Mouse (Mus musculus): ENCODE results near the gene Slc29a1. TPM values are rescaled to one million over a fixed set of nuclear protein-coding genes. Genes with fewer than 3 reads are reported as not detected.

Slc29a1 gene
- 122 and 157 TPM in 2 replicates for polyA plus RNA-seq (2012; rRNA removed)
- polyA plus RNA-seq (2014; fragmentation: Nextera tagmentation; extraction: Ambion mirVana) = 94.5 and 103 TPM in 2 replicates

DNA sequence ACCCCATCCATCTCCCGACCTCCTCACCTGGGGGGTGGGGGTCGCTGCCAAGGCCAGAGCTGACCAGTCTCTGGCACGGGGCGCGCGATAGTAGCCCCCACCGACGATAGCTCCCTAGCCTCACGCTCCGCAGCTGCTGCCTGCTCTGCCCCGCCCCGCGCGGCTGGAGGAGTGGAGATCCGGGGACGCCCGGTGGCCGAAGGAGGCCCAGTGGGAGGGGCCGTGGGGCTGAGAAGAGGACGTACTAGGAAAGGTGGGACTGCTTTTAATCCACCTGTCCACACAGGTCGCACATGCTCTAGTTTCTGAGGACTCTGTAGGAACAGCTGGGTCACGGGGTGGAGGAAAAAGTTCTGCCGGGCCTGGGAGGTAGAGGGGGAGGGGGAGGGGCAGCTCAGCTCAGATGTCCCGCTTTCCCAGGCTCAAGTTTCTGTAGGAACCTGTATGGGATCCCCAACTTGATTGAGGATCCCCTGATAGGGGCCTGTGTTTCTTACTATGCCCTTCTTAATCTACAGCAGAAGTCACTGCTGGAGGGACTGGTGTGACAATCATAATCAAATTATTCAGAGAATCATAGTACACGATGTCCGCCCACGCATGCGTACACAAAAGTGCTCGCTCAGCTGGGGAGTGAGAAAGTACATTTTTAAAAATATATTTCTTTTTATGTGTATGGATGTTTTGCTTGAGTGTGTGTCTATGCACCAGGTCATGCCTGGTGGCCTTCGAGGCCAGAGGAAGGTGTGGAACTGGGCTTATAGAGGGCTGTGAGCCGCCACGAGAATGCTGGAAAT lies at the start of gene Slc29a1:
Slc29a1 (minus strand) TSS at position 161 of the 797 bp plus-strand sequence.
- Histone ChIP-seq H3K27me3 (ENCODE audit: control insufficient read depth, insufficient read depth, low read length) (0 out of 2 replicates have a peak, but pooled peaks cover 18% of the 10 kb centered on the region), H3K9me3 (ENCODE audit: control insufficient read depth, low read length) (no peaks in the 10 kb centered on the region), H3K4me1 (ENCODE audit: control insufficient read depth, insufficient read depth, low read length) (peaks cover 22% of the 10 kb centered on the region), H3K9ac (ENCODE audit: low read depth, low read length, severe bottlenecking) (peak within 1 kb of the TSS; percentile 12; the same call in 1 of the 2 replicates), H3K27ac (replicated peaks; ENCODE audit: low read depth, low read length) (no peak within 1 kb of the TSS), H3K4me3 (replicated peaks; ENCODE audit: low read length) (peak within 1 kb of the TSS; percentile 31), H3K4me2 (replicated peaks; ENCODE audit: low read depth, low read length, severe bottlenecking) (peak within 1 kb of the TSS; percentile 56), H3K36me3 (ENCODE audit: control insufficient read depth, insufficient read depth, low read length) (no peaks in the 10 kb centered on the region)
- ATAC-seq (ENCODE audit: low FRiP score, low read depth) (peak; percentile 30; the same call in 1 of the 2 replicates), DNase-seq (ENCODE audit: low spot score) (no peak)
- WGBS = 18% methylated on average over 31 of the region's 32 CpGs
- no peak for TF ChIP-seq POLR2A (IDR thresholded peaks at IDR 0.05; ENCODE audit: borderline replicate concordance, extremely low read depth, insufficient read depth, insufficient read length)

DNA sequence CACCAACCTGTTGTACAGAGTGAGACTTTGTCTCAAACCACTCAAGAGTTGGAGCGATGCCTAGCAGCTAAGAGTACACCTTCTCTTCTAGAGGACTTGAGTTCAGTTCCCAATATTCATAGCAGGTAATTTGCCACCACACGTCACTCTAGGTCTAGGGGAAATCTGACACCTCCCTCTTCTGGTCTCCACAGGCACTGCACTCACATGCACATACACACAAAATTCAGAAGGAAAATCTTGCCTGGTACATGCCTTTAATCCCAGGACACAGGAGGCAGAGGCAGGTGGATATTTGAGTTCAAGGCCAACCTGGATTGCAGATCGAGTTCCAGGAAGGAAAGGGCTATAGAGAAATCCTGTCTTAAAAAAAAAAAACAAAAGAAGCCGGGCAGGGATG lies 44.8 kb upstream of the Slc29a1 start:
- Histone ChIP-seq H3K4me2 (replicated peaks; ENCODE audit: low read depth, low read length, severe bottlenecking) (no peak overlapping the region), H3K9ac (ENCODE audit: low read depth, low read length, severe bottlenecking) (no peak overlapping the region), H3K9me3 (ENCODE audit: control insufficient read depth, low read length) (no peaks in the 10 kb centered on the region), H3K27me3 (ENCODE audit: control insufficient read depth, insufficient read depth, low read length) (no peaks in the 10 kb centered on the region), H3K4me3 (replicated peaks; ENCODE audit: low read length) (no peak overlapping the region), H3K4me1 (ENCODE audit: control insufficient read depth, insufficient read depth, low read length) (no peaks in the 10 kb centered on the region), H3K27ac (replicated peaks; ENCODE audit: low read depth, low read length) (no peak overlapping the region), H3K36me3 (ENCODE audit: control insufficient read depth, insufficient read depth, low read length) (no peaks in the 10 kb centered on the region)
- TF ChIP-seq POLR2A (IDR thresholded peaks at IDR 0.05; ENCODE audit: borderline replicate concordance, extremely low read depth, insufficient read depth, insufficient read length) = no peak
- ATAC-seq (ENCODE audit: low FRiP score, low read depth) (no peak), DNase-seq (ENCODE audit: low spot score) (no peak)
- WGBS = 90% methylated on average over 4 of the region's 4 CpGs

DNA sequence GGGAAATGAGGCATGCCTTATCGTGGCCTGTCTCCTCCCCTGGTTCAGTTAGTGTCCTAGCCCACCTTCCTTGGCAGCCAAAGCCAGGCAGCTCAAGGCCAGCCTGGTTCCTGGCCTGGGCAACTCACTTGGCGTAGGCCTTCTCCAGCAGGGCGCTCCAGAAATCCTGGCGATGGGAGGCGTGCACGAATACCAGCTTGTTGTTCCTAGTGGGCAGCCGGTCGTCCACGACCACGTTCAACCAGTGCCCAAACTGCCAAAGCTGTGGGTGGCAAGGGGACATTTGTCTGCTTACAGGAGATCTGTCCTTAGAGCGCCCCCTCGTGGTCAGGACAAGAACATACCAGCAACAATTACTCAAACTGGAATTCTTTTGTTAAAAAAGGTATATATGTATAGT lies 43.3 kb upstream of the Slc29a1 start:
- H3K4me3 ChIP-seq (replicated peaks; ENCODE audit: low read length) = no peak overlapping the region
- H3K27ac ChIP-seq (replicated peaks; ENCODE audit: low read depth, low read length) = no peak overlapping the region
- no peaks in the 10 kb centered on the region for H3K36me3 ChIP-seq (ENCODE audit: control insufficient read depth, insufficient read depth, low read length)
- DNase-seq (ENCODE audit: low spot score) = peak; percentile 42
- WGBS = 28% methylated on average over 12 of the region's 12 CpGs
- no peaks in the 10 kb centered on the region for H3K9me3 ChIP-seq (ENCODE audit: control insufficient read depth, low read length)
- H3K4me2 ChIP-seq (replicated peaks; ENCODE audit: low read depth, low read length, severe bottlenecking) = no peak overlapping the region
- H3K9ac ChIP-seq (ENCODE audit: low read depth, low read length, severe bottlenecking) = no peak overlapping the region
- ATAC-seq (ENCODE audit: low FRiP score, low read depth) = no peak
- H3K27me3 ChIP-seq (ENCODE audit: control insufficient read depth, insufficient read depth, low read length) = no peaks in the 10 kb centered on the region
- no peaks in the 10 kb centered on the region for H3K4me1 ChIP-seq (ENCODE audit: control insufficient read depth, insufficient read depth, low read length)
- TF ChIP-seq POLR2A (IDR thresholded peaks at IDR 0.05; ENCODE audit: borderline replicate concordance, extremely low read depth, insufficient read depth, insufficient read length) = no peak

DNA sequence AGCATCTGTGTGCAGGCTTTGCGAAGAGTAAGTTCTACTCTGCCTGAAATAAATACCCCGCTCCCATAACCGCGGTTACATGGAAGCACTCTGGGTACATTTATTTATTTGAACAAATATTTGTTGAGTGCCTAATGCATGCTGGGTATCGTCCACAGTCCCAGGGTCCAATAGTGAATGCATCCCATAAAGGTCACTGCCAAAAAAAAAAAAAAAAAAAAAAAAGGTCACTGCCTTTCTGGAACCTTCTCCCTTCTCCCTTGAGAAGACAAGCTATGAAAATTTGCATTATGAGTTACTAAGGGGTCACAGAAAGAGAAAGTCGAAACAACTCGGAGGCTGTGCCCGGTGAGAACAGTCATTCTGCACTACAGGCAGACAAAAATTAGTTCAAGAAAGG lies 42.6 kb upstream of the Slc29a1 start:
- H3K9me3 ChIP-seq (ENCODE audit: control insufficient read depth, low read length) = no peaks in the 10 kb centered on the region
- H3K27me3 ChIP-seq (ENCODE audit: control insufficient read depth, insufficient read depth, low read length) = no peaks in the 10 kb centered on the region
- no peak for TF ChIP-seq POLR2A (IDR thresholded peaks at IDR 0.05; ENCODE audit: borderline replicate concordance, extremely low read depth, insufficient read depth, insufficient read length)
- H3K4me1 ChIP-seq (ENCODE audit: control insufficient read depth, insufficient read depth, low read length) = no peaks in the 10 kb centered on the region
- no peak for ATAC-seq (ENCODE audit: low FRiP score, low read depth)
- H3K9ac ChIP-seq (ENCODE audit: low read depth, low read length, severe bottlenecking) = no peak overlapping the region
- 90% methylated on average over 8 of the region's 8 CpGs for WGBS
- DNase-seq (ENCODE audit: low spot score) = no peak
- no peaks in the 10 kb centered on the region for H3K36me3 ChIP-seq (ENCODE audit: control insufficient read depth, insufficient read depth, low read length)
- no peak overlapping the region for H3K27ac ChIP-seq (replicated peaks; ENCODE audit: low read depth, low read length)
- no peak overlapping the region for H3K4me2 ChIP-seq (replicated peaks; ENCODE audit: low read depth, low read length, severe bottlenecking)
- H3K4me3 ChIP-seq (replicated peaks; ENCODE audit: low read length) = no peak overlapping the region

DNA sequence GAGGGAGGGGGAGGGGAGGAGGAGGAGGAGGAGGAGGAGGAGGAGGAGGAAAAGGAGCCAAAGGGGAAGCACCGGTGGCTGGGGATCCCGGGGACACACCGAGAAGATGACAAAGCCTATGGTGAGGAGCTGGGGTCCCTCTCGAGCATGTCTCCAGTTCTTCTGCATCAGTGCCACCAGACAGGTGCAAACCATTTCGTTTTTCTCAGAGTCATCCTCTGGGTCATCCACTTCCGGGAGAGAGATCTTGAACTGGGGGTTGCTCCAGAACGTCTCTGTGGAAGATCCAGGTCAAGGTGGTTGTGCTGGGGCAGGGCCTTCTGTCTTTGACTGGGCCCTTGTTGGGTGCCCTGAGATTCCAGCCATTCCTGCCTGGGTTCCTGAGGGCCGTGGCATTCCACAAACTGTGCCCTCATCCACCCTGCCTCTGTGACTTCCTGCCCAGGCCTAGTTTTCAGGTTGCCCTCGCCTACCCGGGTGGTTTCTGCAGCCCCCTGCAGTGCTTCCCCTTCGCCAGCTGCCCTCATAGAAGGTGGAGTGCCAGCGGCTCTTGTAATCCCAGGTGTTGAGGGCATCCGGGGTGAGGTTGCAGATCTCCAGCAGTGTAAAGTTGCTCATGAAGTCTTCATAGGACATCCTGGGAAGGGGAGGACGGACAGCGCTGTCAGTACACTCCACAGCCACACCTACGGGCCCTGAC lies 39.3 kb upstream of the Slc29a1 start:
- no peak for TF ChIP-seq POLR2A (IDR thresholded peaks at IDR 0.05; ENCODE audit: borderline replicate concordance, extremely low read depth, insufficient read depth, insufficient read length)
- Histone ChIP-seq H3K27ac (replicated peaks; ENCODE audit: low read depth, low read length) (no peak overlapping the region), H3K36me3 (ENCODE audit: control insufficient read depth, insufficient read depth, low read length) (no peaks in the 10 kb centered on the region), H3K9ac (ENCODE audit: low read depth, low read length, severe bottlenecking) (no peak overlapping the region), H3K4me2 (replicated peaks; ENCODE audit: low read depth, low read length, severe bottlenecking) (no peak overlapping the region), H3K9me3 (ENCODE audit: control insufficient read depth, low read length) (no peaks in the 10 kb centered on the region), H3K4me3 (replicated peaks; ENCODE audit: low read length) (no peak overlapping the region), H3K27me3 (ENCODE audit: control insufficient read depth, insufficient read depth, low read length) (no peaks in the 10 kb centered on the region), H3K4me1 (ENCODE audit: control insufficient read depth, insufficient read depth, low read length) (no peaks in the 10 kb centered on the region)
- DNase-seq (ENCODE audit: low spot score) = no peak
- ATAC-seq (ENCODE audit: low FRiP score, low read depth) = no peak
- WGBS = 73% methylated on average over 15 of the region's 16 CpGs

All from limb, embryonic 14.5 days (tissue).